Mouse (Mus musculus): Measurements from ENCODE around the gene Hbq1a. TPM values are rescaled to one million over a fixed set of nuclear protein-coding genes. Genes with fewer than 3 reads are reported as not detected.
"Not testable (repeated sequence)": the region's sequence is repeated elsewhere in the genome, so short reads cannot be mapped to it uniquely, and the experiment has no call there.

Hbq1a gene
- not detected in 2 replicates for total RNA-seq (2021)
- long read RNA-seq = 0 reads

DNA sequence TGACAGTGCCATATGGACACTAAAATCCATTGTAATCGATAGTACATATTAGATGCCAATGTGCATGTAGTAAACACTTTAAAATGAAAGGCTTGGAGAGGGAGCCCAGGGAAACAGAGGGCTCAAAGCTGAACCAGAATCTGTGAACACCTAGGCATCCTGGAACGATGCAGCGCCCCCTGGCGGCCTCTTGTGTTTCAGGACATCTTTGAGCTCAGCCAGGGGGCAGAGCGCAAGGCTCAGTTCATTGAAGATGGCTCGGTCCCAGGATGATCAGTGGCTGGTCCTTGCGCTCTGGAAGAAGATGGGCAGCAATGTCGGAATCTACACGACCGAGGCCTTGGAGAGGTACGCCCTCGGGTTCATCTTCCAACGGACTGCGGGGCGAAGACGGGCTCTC, at the start of gene Hbq1a:
TSS of gene Hbq1a (plus strand) at position 205 of the 400 bp plus-strand sequence.
- DNase-seq = peak; percentile 65

DNA sequence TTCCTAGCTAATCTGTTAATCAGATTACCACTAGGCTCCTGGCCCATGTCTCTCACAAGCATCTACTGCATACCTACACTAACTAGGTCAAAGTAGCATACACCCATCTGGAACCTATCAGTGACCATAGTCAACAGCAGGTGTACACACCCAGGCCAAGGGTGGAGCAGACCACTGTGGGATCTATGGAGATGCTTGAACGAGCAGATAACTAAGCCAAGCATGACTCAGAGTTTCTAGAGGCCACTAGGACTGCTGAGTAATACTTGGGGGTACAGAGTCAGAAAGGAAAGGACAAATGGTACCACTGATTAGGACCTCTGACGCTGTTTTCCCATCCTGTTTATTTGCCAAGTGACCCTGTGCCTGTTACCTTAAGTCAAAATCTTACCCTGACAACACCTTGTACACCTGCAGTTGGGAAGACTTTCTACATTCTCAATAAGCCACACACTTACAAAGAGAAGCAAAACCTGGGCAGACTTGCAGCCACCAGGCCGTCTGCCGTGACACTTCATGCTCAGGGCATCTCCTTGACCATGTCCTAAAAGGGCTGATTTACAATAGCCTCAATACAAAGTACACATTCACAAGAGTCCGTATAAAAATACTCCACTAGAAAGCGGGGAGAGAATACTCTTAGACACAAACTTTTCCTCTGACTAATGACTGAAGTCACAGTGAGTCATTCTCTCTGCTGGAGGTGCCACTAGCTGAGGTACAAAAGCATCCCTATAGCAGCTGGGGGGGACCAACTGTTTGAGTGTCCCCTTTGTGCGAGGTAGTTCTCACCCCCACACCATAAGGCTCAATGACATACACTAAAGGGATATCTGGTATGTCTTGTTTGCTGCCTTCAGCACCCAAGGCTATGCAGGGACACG, 48.7 kb upstream of the Hbq1a start:
- no peak for DNase-seq

DNA sequence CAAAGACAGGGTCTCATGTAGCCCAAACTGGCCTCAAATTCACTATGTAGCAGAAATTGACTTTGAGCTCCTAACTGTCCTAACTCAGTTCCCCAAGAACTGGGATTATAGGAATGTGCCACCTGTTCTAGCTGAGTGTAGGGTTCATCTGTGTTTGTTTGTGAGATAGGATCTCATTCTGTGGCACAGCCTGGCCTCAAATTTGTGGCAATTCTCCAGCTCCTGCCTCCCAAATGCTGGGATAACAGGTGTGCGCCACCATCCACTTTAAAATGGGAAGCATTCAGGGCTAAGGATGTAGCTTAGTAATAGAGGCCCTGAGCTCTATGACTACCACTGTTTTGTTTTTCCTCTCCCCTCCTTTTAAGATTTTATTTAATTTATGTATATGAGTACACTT, 46.7 kb upstream of the Hbq1a start:
- no peak for DNase-seq

DNA sequence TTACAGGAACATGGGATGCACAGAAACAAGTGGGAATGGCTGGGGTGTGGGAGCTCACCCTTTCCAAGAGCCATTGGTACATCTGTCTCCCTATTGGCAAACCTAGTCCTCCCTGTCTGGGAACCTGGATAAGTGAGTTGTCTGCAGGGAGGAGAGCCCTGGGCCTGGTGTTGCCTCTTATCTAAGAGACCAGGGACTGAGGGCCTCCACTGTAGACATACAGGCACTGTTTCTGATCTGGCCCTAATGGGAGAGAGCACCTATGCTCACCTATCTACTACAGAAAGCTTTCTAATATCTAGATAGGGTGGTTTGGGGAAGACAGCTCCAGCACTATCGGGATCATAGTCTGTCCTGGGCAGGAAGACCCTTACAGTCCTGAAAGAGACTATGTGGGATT, 43.7 kb upstream of the Hbq1a start:
- no peak for DNase-seq

DNA sequence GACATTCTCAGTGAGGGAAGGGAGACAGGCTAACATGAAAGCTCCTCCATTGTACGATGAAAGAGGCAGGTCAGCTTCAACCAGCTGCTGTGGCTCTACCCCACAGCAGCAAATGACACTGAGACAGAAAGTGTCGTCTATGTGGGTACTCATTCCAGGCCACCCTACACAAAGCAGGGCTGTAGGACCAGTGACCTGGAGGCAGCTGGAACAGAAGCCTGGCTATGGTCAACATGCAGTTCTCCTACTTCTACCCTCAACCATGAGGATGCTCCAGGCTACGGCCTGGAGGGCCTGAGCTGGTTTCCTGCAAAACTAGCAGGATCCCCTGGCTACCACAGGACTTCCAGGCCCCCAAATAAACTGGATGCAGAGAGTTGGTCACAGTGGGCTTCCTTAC, 43.3 kb upstream of the Hbq1a start:
- DNase-seq = no peak

GRCm38 (mm10) chr11:32262674-32263415, 37.0 kb upstream of the Hbq1a start:
- no peak for DNase-seq

DNA sequence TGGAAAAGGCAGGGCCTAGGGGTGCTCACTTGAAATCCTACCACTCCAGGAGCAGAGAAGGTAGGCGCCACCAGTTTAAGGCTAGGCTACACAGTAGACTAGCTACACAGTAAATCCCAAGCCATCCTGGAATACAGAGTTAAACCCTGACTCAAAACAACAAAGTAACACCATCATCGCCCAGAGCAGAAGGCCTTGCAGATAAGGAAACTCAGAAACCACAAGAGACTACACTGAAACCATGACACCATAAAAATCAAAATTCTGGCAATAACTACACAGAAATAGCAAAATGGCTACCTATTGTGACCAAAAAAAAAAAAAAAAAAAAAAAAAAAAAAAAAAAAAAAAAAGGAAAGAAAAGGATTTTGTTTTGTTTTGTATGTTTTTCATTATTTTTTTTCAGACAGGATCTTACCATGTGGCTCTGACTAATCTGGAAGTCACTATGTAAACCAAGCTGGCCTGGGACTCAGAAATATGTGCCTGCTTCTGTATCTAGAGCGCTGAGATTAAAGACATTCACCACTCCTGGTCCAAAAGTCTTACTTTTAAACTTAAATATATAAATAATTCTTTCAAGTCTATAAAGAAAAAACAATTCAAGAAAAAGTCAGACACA, 34.6 kb upstream of the Hbq1a start:
- DNase-seq = no peak

DNA sequence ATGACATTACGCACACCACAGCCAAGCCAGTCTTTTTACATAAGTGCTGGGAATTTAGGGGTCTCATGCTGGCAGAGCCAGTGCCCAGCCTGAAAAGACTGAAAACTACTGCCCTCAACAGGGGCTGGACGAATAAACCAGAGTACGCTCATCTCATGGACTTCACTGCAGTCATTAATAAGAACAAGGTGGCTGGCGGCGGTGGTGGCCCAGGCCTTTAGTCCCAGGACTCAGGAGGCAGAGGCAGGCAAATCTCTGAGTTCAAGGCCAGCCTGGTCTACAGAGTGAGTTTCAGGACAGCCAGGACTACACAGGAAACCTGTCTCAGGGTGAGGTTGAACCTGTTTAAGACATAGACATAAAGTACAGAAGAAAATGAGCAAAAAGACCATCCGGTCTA, 33.7 kb upstream of the Hbq1a start:
- no peak for DNase-seq

DNA sequence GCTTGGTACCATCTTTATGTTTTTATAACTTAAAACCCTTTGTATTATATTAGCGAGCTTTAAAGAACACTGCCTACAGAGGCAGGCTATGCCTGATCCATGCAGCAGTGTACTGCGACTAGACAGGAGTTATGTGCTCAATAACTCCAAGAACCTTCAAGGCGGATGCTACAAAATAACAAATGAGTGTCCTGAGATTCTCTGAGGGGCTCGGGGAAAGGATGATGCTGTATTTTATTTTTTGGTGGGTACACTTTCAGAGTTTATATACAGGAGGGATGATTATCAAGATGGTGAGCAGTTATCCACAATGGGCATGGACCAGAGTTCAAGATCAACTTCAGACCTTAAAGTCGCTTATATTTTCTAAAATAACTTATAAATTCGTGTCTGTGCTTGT, 33.1 kb upstream of the Hbq1a start:
- no peak for DNase-seq

DNA sequence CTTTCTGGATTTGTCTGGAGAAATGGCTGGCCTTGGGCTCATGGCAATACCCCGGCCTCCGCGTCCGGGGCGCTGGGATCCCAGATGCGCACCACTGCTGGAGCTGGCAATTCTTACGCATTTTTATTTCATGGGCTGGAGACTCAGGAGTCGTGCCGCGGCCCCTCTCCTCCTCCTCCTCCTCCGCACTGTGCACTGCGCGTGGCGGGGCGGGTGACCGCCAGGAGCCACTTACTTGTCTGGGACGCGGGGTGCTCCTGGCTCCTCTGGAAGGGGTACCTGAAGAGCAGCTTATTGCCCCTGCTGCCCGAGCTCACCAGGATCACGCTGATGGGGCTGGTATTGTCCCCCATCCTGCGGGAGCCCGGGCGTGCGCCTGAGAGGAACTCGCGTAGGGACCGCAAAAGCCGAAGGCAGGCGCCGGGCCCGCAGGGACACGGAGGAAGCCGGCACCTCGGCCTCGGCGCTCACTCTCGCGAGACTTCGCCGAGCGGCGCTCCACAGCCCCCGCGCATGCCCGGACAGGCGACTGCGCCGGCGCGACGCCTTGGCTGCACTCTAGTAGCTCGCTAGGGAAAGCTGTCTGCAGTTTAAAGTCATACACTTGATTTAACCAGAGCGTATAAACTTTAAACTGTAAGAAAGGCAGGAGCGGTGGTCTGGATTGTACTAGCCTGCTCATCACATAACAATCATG, 32.5 kb upstream of the Hbq1a start, which contains the start of gene Nprl3:
TSS of gene Nprl3 (minus strand) at position 520 of the 697 bp plus-strand sequence.
- peak; percentile 98 for DNase-seq

GRCm38 (mm10) chr11:32267964-32268363, 31.9 kb upstream of the Hbq1a start:
- no peak for DNase-seq

GRCm38 (mm10) chr11:32268952-32269351, 30.9 kb upstream of the Hbq1a start:
- DNase-seq = no peak

DNA sequence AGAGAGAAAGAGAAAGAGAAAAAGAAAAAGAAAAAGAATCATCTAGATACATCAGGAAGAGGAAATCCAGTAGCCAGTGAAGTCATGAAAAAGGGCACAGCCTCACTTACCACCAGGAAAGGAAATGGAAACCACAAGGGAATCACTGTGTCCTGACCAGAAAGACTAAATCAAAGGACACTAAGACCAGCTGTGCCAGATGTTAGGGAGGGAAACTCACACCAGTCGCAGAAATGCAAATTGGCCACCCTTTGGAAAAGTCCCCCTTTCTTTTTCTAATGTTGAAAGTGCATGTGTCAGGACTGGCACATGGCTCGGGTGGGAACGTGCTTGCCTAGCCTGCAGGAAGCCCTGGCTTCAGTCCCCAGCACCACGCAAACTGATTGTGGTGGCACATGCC, 28.7 kb upstream of the Hbq1a start:
- no peak for DNase-seq

GRCm38 (mm10) chr11:32276347-32276746, 23.5 kb upstream of the Hbq1a start, which contains the start of gene Hba-x:
TSS of gene Hba-x (plus strand) at chr11:32276400.
- DNase-seq = no peak

DNA sequence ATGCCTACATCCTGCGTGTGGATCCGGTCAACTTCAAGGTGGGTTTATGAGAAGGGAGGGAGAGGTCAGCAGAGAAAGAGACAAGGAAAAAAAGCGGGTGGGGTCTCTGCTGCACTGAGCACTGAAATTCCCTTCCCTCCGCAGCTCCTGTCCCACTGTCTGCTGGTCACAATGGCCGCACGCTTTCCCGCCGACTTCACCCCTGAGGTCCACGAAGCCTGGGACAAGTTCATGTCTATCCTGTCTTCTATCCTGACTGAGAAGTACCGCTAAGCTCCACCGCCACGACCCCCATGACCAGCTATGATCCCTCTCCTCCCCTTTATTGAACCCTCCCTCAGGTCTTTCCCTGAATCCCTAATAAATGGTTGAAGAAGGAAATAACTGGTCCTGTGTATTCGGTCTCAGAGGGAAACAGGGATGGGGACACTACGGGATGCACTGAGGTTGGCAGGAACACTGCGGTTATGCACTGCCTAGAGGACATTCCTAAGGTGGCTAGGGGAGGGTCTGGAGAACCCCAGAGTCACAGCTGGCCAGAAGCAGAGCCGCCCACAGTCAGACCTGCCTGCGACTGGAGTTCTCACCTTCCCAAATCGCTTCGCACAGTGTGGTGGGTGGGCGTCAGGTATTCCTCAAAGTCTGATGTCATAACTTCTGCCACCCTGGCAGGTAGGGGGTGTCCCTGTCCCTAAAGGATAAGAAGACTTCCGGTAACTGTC, 22.0 kb upstream of the Hbq1a start:
- DNase-seq = no peak

DNA sequence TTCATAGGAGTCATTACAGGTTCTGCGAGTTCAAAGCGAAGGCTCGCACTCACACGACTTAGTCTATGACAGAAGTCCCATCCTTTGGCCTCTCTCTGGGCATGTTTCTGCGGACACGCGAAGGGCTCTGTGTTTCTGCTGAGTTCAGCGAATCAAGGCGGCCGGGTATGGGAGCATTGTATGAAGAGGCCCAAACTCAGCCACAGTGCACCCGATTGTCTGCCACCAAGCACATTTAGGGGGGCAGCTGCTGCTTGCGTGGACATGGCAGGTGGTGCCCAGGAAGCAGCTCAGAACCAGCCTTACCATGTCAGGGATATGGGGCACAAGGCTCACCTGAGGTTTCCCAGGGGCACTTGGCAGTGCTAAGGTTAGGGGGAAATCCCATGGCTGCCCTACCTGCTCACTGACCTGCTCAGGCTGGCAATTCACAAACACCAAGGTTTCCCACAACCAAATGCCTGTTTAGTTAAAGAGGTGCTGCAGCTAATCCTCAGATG, 21.4 kb upstream of the Hbq1a start:
- DNase-seq = no peak

DNA sequence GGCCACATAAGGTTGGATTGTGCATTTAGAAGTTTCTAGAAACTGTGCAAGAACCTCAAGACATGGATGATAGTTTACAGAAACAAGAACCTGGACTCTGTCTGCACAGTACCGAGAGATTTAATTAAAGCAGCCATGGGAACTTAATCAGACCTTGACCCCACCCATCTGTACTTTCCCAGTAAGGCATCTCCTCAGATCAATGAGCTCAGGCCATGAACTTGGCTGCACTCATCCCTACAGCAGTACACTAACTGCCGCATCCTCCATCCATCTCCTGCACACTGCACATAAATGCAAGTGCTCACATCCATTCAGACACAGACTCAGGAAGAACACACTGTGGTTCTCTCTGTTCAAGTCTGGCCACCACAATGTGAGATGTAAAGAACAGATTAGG, 19.2 kb upstream of the Hbq1a start:
- DNase-seq = no peak

DNA sequence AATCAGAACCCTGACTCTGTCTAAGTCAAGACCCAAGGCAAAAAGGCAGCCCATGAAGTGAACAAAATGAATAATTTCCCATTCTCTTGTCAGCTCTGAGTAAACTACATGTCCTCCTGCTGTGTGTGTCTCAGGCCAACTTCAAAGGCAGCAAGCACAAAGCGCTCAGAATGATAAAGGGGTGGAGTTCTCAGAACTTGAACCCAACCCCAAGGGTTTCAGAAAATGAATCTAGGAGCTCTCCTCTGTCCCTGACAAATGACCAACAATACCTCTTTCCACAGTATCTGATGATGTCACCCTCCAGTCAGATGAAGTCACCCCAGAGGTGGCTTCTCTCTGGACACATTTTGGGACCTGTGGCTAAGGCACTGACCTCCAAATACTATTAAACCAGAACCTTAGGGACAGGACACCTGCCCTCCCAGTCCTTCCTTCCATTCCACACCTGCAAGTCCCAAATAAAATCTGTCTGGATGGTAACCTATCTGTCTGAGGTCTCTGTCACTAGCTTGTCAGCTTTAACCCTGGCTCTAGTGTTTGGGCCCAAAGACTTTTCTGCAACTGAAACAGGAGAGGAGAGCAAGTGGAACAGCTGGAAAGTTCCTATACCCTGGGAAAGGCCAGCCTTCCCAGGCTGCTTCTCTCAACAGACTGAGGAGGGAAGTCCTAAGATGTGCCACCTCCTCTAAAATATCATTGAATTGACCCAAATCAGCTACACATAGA, 18.3 kb upstream of the Hbq1a start:
- no peak for DNase-seq

DNA sequence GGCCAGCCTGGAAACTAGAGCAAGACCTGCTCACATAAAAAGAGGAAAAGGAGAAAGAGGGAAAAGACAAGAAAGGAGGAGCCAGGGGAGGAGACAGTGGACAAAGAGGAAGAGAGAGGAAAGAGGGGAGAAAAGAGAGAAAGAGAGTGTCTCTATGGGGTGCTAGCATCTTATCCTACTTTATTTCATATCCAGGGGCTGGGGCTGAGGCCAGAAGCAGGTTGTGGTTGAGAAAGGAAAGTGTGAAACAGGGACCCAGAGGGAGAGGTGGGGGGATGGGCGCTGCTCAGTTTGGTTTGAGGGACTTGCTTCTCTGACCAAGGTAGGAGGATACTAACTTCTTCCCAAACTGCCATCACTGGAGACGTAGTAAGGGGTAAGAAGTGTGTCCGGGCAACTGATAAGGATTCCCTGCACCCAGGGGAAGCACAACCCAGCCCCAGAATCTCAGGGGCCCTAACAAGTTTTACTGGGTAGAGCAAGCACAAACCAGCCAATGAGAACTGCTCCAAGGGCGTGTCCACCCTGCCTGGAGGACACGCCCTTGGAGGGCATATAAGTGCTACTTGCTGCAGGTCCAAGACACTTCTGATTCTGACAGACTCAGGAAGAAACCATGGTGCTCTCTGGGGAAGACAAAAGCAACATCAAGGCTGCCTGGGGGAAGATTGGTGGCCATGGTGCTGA, 16.6 kb upstream of the Hbq1a start, which contains the start of gene Hba-a1:
TSS of gene Hba-a1 (plus strand) at position 421 of the 687 bp plus-strand sequence.
- not testable (repeated sequence) for DNase-seq

DNA sequence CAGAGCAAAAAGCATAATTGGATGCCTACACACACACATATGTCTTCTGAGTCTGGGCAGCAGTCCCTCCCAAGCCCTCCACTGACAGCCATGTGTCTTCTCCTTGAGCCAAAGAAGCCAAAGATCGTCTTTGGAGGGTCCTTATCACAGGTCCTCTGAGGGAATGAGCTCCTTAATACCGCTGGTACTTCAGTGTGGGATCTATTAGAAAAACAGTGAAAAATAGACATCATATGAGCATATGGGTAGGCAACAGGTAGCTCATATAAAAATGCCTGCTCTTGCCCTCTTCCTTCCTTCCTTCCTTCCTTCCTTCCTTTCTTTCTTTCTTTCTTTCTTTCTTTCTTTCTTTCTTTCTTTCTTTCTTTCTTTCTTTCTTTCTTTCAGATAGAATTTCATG, 15.3 kb upstream of the Hbq1a start:
- not testable (repeated sequence) for DNase-seq

Measured in adrenal gland, postnatal 25 days (tissue).